In genomic region chr3:51914900-51915299, GRCm38 (mm10) we compare ENCODE assay signal across 14 mouse cellular contexts.
DNase-seq lines count a peak whose midpoint lies in the region; TF ChIP-seq lines count a peak whose summit lies in the region.
"Had no signal": no experiment of that assay in that cellular context is flagged by ENCODE, and none has a peak within 500 bp of the region (broad histone marks: within the 10 kb centered on the region; RNA-seq: fewer than 3 reads in every experiment).

No protein-coding gene starts in this region.

- no peak for TF ChIP-seq CTCF in kidney, adult 2 months (conservative IDR thresholded peaks at IDR 0.05; ENCODE audit: insufficient read depth, insufficient read length, low read depth, low read length)
- no peak for TF ChIP-seq CTCF in thymus, adult 2 months (IDR thresholded peaks at IDR 0.05; ENCODE audit: borderline replicate concordance, control insufficient read depth, extremely low read depth, insufficient read depth, low read length, poor library complexity)

- DNase-seq in kidney, adult 2 months: no peak
- DNase-seq in kidney, postnatal 25 days: no peak
- DNase-seq in B cell, adult 2 months: peak; percentile 12 to 19
- peak; percentile 18 for DNase-seq in MEL-GATA-1-ER (ENCODE audit: extremely low read depth, low read depth)
- peak; percentile 28 for DNase-seq in thymus, adult 2 months
- DNase-seq in gastrocnemius, postnatal 14 days: no peak
- DNase-seq in embryo, embryonic 11 days: no peak
- DNase-seq: cerebellum, adult 2 months; kidney, postnatal 14 days; lung, adult 2 months; right cerebral cortex, postnatal 14 days had no signal

- H3K27ac ChIP-seq in kidney, adult 2 months (ENCODE audit: insufficient read depth, low read depth, low read length): peak overlapping the region; percentile 91; the same call in 1 of the 2 replicates
- H3K27ac ChIP-seq in thymus, adult 2 months (ENCODE audit: control insufficient read depth, insufficient read depth, low read length): no peak overlapping the region
- H3K27ac ChIP-seq: midbrain, embryonic 12.5 days had no signal

- H3K4me1 ChIP-seq in kidney, adult 2 months (ENCODE audit: control insufficient read depth, insufficient read depth, low read length): peaks cover 12% of the 10 kb centered on the region; the same call in 1 of the 2 replicates
- peaks cover 10% of the 10 kb centered on the region for H3K4me1 ChIP-seq in thymus, adult 2 months (replicated peaks; ENCODE audit: control insufficient read depth, insufficient read depth, low read length)

- no peak overlapping the region for H3K4me3 ChIP-seq in kidney, adult 2 months (ENCODE audit: insufficient read depth, low read depth, low read length)
- H3K4me3 ChIP-seq in thymus, adult 2 months (ENCODE audit: control insufficient read depth, insufficient read depth, low read length): no peak overlapping the region
- H3K4me3 ChIP-seq: forebrain, embryonic 15.5 days; limb, embryonic 12.5 days; midbrain, embryonic 12.5 days had no signal

- no peaks in the 10 kb centered on the region for H3K36me3 ChIP-seq in kidney, adult 2 months (ENCODE audit: control insufficient read depth, insufficient read depth, low read length)
- no peaks in the 10 kb centered on the region for H3K36me3 ChIP-seq in thymus, adult 2 months (ENCODE audit: control insufficient read depth, insufficient read depth, low read length)
- H3K36me3 ChIP-seq: forebrain, embryonic 15.5 days; limb, embryonic 12.5 days; midbrain, embryonic 12.5 days had no signal

- 86% methylated on average over 4 of the region's 4 CpGs for WGBS in kidney, adult 2 months
- 51% methylated on average over 4 of the region's 4 CpGs for WGBS in thymus, adult 2 months

- TF ChIP-seq POLR2A in kidney, adult 2 months (IDR thresholded peaks at IDR 0.05; ENCODE audit: low read depth, low read length): no peak
- no peak for TF ChIP-seq POLR2A in thymus, adult 2 months (IDR thresholded peaks at IDR 0.05; ENCODE audit: control insufficient read depth, extremely low read depth, insufficient read depth, low read length, poor library complexity)

- intact Hi-C loops in gastrocnemius, postnatal 14 days (cut with DNase I; ENCODE audit: low total_unique reads): no loop called here

- H3K27me3 ChIP-seq in kidney, adult 2 months (replicated peaks; ENCODE audit: control insufficient read depth, insufficient read depth, low read length): no peaks in the 10 kb centered on the region
- H3K27me3 ChIP-seq in thymus, adult 2 months (ENCODE audit: control insufficient read depth, insufficient read depth, low read length): no peaks in the 10 kb centered on the region
- H3K27me3 ChIP-seq: forebrain, embryonic 15.5 days; limb, embryonic 12.5 days had no signal

Comparison
In these comparisons a context has a peak if more than half of its experiments do, and no peak if none do; other contexts are left out.
1. DNase-seq: peak in B cell, adult 2 months (2 of 2), MEL-GATA-1-ER (single experiment) and thymus, adult 2 months (single experiment); none in kidney, adult 2 months (single experiment), kidney, postnatal 25 days (0 of 2), gastrocnemius, postnatal 14 days (single experiment) and embryo, embryonic 11 days (single experiment).